Mouse (Mus musculus) layer of hippocampus, postnatal 10 days (tissue): ENCODE data around the gene A630095N17Rik. TPM values are rescaled to one million over a fixed set of nuclear protein-coding genes. Genes with fewer than 3 reads are reported as not detected.

Experiments
- DNase-seq, 2 experiments: peaks; one replicate each; pipeline ENCODE4 v3.0.0; 2021; ENCODE audit warnings: low spot score in 2 of 2
- total RNA-seq, 2 experiments: library from RNA; stranded (reverse); gene quantifications; 2 replicates each; pipeline ENCODE4 v1.2.3; 2021

A630095N17Rik gene
- total RNA-seq, 2 experiments from 2014 or later, result not detected

DNA sequence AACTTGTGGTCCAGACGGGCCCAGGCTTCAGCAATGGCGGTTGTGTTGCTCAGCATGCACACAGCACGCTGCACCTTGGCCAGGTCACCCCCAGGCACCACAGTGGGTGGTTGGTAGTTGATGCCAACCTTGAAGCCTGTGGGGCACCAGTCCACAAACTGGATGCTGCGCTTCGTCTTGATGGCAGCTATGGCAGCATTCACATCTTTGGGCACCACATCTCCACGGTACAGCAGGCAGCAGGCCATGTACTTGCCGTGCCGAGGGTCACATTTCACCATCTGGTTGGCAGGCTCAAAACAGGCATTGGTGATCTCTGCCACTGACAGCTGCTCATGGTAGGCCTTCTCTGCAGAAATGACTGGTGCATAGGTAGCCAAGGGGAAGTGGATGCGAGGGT, 16.1 kb downstream of the A630095N17Rik start:
- no peak for DNase-seq

DNA sequence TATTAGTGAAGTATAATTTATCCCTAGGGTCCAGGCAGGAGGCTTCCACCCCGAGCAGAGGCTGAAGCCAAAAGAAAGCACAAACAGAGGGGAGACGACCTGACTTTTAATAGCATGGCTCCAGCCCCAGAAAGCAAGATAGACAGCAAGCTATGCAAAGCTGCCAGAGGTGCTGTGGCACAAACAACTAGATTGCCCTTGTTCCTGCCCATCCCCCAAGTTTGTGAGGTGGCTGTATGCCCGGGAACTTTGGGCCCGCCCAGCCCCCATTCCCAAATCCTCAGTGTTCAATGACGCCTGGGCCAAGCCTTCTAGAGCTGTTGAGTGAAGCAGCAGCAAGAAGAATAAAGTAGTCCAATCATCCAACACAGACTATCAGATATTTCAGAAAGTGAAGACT, 17.0 kb downstream of the A630095N17Rik start:
- peak; percentile 70 to 80 for DNase-seq

DNA sequence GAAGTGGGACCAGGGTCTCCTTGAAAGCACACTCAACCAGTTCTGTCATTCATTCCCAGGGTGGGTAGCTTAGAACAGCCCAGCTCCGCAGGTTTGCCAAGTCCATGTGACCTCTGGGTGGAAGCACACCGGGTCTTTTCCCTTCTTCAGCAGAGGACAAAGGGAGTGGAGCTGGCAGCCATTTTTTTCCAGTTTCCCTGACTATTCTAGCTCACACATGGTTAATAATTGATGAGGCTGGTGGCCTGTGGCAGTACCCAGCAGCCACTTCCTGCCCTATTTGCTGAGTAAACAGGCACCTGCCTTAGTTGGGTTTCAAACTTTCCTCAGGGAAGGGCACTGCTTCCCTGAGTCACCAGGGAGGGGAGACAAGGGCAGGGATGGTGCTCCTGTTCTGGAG, 17.5 kb downstream of the A630095N17Rik start:
- no peak for DNase-seq

DNA sequence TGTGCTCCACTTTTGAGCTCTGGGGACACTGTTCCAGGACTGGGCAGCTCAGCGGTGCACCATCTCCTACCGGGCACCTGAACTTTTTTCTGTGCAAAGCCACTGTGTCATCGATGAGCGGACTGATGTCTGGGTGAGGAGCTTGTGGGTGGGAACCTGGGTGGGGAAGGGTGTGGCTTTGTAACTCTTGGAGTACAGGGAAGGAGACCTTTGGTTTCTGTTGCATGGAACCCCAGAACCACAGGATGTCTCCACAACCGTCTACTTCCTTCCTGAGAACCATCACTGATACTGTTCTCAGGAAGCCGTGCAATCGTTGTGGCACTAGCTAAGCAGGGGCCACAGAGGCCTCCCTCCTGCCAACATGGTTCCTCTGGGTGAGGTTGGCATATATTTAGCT, 18.8 kb downstream of the A630095N17Rik start:
- DNase-seq, result no peak

DNA sequence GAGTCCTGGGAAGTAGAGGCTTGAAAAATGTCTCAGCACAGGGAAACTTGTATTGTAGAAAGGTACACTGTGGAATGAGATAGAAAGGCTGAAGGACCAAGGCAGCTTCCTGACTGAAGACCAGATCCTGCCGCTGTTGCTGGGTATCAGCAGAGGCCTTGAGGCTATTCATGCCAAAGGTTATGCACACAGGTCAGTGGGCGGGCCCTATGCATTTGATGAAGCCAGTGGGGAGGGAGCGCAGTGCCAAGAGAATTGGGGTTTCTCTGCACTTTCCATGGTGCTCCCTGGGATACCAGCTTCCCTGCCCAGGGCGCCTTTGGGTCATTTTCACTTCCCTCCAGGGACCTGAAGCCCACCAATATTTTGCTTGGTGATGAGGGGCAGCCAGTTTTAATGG, 19.4 kb downstream of the A630095N17Rik start:
- no peak for DNase-seq

DNA sequence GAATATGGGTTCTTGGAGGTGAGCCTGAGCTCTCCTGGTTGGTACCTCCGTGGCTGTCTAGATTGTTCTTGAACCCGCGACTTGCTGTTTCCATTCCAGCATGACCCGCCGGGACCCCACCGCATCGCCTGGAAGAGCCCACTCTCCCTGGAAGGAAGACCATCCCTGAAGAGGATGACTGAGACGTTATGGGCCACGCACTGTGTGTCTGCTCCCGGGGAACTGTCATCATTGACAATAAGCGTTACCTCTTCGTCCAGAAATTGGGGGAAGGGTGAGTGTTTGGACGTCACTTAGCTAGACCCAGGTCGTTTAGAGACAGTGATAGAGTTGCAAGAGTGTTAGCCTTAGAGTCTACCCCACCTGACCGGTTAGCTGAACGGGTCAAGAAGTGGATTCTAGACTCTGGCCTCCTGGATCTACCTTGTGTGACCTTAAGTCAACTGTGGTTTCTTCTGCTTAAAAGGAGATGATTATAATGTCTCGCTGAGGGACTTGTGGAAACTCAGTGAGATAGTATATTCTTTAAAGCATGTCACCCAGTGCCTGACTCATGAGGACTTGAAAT, 20.7 kb downstream of the A630095N17Rik start:
- DNase-seq, result no peak

DNA sequence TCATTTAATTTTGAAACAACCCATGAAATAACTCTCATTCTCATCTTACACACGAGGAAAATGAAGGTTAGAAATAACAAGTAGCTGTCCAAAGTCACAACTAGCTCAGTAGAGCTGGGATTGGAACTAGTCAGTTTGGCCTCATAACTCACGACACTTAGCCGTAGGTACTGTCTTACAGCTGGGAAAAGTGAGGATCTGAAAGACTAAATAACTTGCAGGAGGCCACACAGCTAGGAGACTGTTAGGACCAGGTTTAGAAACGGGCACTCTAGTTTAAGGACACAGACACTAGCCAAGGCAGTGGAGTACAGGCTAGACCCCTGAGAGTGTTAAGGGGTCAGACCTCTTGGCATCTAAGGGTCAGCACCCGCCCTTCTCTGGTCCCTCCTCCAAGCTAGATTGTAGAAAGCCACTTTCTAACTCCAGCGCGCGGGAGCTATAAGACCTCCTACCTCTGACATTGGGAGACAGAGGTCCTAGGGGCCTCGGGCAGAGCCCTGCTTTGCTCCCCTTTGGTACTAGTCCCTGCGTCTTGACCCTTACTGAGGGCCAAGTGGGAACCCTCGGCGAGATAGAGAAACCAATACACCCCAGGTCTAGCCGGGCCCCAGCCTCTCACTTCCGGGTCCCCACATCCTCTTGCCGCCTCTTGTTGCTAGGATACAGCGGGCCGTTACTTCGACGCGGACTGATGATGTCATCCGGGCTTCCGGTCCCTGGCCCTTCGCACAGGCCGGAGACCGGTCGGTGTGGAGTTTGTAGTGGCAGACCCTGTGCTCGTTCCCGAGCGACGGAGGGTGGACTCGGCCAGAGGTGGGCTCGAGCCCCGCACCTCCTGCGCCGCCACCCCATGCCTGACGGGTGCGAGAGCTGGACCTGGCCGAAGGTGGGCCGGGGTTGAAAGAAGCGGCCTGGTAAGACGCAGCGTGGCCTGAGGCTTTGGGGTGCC, 21.5 kb downstream of the A630095N17Rik start, which contains the start of the genes Glb1l and Stk16:
Gene Glb1l, minus strand, starts transcription at position 678 of the 952 bp plus-strand sequence.
Gene Stk16, plus strand, starts transcription at position 703 of the 952 bp plus-strand sequence.
- peak; percentile 95 to 97 for DNase-seq

DNA sequence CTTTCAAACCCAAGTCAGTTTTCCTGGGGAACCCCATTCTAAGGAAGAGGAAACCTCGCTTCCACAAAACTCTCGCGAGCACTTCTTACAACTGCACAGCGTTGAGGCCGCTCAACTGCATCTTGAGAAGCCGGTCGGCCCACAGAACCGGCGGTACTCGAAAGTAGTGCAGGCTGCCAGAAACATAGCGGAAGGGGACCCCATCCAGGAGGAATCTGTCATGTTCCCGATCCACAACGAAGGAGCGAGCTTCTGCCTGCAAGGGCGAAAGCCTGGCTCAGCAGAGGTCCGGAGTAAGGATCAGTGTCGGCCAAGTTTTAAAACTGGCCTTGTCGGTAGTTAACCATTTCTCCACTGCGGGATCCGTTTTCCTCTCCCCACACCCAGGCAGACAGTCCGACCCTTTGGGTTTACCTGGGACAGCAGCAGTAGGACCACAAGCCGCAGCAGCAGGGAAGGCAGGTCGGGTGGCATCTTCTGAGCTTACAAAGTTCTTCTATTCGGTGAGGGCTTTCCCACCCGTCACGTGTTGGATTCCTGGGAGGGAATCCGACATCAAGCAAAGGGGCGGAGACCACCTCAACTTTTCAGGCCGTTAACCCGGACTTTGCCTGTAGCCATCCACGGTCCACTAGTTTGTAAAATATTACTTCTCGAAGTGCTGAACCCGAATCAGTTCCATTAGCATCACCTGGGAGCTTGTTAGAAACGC, 22.8 kb downstream of the A630095N17Rik start:
- DNase-seq, result peak in 1 of 2 experiments; percentile 36

DNA sequence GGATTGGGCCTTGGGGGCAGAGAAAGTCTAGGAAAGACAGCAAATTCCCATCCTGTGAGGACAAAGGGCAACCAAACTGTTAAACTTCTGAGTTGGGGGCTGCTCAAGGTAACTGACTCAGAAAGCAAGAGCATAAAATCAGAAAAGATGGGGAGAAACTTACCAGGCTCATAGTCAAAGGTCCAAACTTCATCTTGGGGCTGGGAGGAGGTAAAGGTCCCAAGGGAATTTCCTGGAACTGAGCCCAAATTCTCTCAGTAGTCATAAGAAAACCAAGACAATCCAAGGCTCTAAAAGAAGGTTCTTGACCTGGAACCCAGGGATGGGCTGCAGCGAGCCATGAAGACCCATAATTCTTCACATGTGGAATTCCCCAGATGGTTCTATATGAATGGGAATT, 30.7 kb downstream of the A630095N17Rik start:
- no peak for DNase-seq

DNA sequence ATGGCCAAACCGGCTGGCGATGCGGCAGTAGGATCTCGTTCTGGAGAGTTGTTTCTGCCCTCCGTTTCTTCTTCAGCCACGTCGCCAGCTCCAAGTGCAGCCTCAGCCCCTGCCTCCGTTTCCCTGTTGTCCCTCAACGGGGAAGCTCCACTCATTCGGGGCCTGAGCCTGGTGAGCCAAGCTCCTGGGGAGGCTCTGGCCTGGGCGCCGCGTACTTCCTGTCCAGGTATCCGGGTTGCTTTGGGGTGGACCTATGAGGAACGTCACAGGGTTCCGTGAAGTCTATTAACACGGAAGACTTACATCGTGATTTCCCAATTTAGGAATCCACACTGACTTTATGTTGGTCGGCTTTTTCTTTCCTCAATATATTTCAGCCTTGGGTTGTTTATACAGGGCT, 39.5 kb downstream of the A630095N17Rik start:
- DNase-seq, result peak in 1 of 2 experiments; percentile 45

DNA sequence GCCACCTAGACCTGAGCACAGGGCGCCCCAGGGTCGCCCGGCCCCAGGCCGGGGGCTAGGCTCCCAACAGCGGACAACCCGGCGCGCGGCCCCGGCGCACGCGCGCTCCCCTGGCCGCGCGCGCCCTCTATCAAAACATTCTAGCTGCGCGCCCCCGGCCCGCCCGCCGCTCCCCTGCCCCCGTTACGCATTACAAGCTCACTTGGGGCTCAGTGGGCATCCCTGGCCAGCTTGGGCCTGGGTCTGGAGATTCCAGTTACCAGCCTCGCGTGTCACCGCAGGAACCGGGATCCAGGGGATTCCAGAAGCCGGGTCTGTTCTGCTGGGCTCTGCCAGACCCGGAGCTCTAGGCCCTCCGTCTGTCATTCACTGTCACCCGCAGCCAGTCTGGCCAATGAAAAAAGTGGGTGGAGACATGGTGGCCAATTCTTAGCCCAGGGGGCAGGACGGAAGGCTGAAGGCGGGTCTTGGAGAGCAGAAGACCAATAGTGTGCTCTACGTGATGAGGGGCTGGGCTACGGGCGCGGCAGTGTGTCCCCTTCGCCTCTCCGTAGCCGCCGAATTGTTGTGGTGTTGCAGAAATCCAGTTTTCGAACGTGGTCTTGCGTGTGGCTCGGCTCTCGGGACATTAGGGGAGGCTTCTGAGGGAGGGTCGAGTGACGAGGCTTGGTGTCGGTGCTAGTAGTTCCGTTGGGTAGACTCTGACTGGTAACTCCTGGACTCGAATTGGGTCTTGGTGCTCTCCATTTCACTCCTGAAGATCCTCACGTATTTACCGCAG, 40.1 kb downstream of the A630095N17Rik start, which contains the start of the genes Ankzf1 and Atg9a:
Gene Ankzf1, plus strand, starts transcription at position 530 of the 781 bp plus-strand sequence.
Gene Atg9a, minus strand, starts transcription at position 575 of the 781 bp plus-strand sequence.
- DNase-seq, result peak; percentile 89 to 91

DNA sequence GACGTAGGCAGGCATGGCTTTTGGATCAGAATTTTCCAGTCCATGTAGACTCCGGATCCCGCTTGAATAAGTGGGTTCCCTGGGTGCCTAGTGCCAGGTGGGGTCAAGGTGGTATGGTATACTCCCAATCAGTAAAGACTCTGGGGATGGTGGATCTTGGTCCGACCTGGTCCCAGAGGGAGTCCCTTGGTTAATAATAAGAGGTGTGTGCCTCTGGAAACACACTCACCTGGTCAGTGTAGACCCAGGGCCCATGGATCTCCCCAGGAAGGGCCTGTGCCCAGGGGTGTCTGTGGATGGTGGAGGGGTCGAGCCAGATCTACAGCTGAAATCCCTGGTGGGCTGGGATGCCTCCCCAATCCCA, 40.7 kb downstream of the A630095N17Rik start:
- DNase-seq, result no peak

DNA sequence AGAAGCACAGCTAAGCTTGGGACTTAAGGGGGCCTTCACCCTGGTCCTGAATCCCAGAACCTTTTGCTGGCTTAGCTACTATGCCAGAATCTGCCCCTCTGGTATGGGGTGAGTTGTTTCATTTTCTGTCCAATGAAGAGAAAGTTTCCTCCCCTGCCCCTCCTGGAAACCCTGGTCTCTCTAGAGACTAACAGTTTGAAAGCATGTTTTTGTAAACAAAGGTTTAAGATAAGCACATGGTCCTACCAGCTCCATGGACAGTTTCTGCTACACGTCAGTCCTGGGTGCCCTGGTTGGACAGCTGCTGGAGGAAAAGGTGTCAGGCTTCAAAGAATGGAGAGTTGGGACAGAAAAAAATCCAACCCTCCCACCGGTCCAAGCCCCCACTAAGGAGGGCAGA, 41.3 kb downstream of the A630095N17Rik start:
- no peak for DNase-seq

DNA sequence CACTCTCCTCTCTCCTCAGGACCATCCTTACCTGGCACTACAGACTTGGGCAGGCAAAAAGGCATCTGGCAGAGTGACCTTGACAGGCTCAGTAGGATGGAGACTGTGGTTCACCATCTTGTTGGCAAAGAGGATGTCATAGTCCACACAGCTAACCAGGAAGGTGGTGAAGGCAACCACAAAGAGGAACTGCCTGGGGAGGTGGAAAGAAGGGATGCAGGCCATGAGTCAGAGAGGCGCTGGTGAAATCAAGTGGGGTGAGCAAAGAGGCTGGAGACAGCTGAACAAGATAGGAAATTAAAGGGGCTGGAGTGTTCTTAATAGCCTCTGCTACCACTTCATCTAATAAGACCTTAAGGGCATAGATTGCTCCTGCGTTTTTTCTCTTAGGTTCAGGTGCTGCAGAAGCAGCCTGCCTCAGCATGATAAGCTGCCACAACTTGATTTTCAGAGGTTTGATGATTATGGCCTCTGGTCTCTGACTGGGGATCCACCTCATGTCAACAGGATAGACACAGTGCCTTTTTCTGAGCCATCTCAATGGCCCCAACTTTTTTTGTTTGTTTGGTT, 43.9 kb downstream of the A630095N17Rik start:
- DNase-seq, result no peak

DNA sequence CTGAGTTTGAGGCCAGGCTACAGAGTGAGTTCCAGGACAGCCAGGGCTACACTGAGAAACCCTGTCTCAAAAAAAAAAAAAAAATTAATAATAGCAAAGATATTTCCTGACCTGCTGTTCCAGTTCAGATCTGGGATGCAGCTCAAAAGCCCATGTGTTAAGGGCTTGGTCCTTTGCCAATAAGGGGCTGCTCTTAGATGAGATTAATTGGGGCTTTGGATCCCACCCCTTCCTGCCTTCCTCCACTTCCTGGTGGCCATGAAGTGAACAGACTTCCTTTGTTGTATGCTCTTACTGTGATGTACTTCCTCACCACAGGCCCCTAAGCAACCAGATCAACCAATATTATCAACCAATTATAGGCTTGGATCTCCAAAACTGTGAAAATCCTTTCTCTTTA, 44.8 kb downstream of the A630095N17Rik start:
- no peak for DNase-seq

DNA sequence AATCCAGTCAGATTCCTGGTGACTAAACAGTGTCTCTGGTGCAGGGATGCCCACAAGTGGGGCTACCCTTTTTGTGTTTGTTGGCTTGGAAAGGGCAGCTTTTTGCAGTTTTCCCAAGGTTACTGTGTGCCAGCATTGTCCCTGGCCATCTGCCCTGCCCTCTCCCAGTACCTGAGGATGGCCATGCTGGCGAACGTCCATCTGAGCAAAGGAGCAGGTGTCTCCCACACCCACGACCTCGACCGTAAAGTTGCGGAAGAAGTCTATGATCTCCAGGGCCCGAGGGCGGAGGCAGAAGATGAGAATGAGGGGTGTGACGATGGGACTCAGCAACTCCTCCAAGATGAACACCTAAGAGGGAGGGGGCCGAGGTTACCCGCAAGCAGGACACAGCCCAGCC, 46.4 kb downstream of the A630095N17Rik start:
- no peak for DNase-seq

DNA sequence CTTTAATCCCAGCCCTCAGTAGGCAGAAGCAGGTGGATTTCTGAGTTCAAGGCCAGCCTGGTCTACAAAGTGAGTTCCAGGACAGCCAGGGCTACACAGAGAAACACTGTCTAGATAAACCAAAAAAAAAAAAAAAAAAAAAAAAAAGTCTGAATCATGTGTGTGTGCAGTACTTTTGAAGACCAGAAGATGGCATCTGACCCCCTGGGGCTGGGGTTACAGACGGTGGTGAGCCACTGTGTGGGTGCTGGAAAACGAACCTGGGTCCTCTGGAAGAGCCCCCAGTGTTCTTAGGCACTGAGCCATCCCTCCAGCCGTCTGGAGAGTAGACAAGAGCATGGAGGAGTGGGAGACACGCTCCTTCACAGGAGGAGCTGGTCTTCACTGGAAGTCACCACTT, 49.7 kb downstream of the A630095N17Rik start:
- no peak for DNase-seq

DNA sequence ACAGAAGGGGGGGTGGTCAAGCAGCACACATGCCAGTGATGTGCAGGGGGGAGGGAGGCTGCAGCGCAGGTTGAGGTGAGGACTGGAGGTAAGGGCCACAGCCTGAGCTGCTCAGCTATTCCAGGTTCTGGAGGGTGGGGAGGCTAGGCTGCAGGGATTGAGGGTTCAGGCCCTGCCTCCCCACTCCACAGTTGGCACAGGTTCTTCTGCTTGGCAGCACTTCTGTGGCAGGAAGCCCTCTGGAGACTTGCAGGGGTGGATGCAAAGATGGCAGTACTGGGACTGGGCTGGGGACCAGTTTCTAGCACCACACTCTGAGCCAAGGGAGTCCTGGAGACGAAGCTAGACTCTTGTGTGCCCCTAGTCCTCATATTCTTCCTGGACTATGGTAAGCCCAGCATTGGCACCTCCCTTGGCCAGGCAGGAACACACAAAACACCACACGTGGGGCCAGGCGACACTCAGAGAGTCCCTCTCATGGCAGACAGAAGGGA, 50.5 kb downstream of the A630095N17Rik start:
- DNase-seq, result no peak

DNA sequence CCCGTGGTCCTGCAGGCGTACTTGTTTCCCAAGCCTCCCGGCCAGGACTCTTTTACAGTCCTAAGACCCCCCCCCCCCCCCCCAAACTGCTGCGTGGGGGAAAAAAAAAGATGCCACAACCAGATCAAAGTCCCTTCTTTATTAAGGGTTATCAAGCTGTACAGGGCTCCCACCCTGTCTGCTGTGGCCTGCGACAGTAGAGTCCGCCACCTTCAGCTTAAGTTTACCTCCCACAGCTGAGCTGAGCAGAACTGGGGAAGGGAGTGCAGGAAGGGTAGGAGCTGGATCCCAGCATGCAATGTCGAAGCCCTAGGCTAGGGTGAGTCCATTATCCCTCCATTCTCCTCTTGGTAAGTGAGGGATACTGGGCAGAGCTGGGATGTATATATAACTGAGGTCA, 51.2 kb downstream of the A630095N17Rik start:
- DNase-seq, result no peak

DNA sequence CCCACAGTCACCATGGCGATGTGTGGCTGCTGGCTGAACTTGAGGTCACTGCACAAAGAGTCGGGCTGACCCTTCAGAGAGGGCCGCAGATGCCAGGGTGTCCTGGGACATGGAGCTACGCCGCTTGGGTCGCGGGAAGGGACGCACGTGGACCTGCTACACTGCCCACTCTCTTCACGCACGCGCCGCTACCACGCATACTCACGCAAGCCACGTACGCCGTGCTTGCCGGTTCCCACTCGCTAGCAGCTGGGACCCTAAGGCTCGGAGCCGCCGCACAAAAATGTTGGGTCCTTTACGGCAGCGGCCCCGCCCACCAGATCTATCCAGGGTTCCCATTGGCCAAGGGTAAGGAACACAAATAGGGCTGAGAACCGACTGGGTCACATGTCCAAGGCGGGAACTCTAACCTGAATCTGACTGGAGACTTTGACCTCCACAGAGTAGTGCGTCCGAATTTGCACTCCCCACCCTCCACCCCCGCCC, 51.8 kb downstream of the A630095N17Rik start, which contains the start of gene Abcb6:
Gene Abcb6, minus strand, starts transcription at position 288 of the 486 bp plus-strand sequence.
- peak; percentile 89 to 91 for DNase-seq
